Mouse (Mus musculus): ENCODE measurements around the gene Slc25a34.

Slc25a34 gene

GRCm38 (mm10) chr4:141623666-141624065, at the start of gene Slc25a34:
TSS of gene Slc25a34 (minus strand) at chr4:141623821.
- DNase-seq (ENCODE audit: low spot score in 2 of 2): no peak

- DNase-seq (ENCODE audit: low spot score in 2 of 2): no peak
Measured at GRCm38 (mm10) chr4:141672325-141672724, 48.7 kb upstream of the Slc25a34 start.

DNA sequence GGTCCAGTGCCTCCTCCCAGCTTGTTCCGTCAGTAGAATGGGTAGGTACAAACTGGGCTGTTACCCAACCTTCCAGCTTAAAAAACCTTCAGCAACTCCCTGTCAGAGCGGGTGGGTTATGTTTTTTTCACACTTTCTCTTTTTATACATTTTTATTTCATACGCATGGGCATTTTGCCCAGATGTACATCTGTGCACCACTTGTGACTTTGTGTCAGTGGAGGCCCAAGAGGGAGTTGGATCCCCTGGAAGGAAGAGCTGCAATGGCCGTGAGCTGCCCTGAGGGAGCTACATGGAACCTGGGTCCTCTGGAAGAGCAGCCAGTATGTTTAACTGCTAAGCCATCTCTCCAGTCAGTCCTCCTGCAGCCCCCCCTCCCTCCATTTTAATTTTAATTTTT, 47.8 kb upstream of the Slc25a34 start:
- no peak for DNase-seq (ENCODE audit: low spot score in 2 of 2)

- DNase-seq (ENCODE audit: low spot score in 2 of 2): no peak
Measured at GRCm38 (mm10) chr4:141669898-141670712, 46.5 kb upstream of the Slc25a34 start.

GRCm38 (mm10) chr4:141664799-141665198, 41.2 kb upstream of the Slc25a34 start, which contains the start of gene Plekhm2:
TSS of gene Plekhm2 (minus strand) at chr4:141664899.
- DNase-seq (ENCODE audit: low spot score in 2 of 2): no peak

- DNase-seq (ENCODE audit: low spot score in 2 of 2): peak; percentile 24 to 30
Measured at GRCm38 (mm10) chr4:141664011-141664745, 40.6 kb upstream of the Slc25a34 start.

DNA sequence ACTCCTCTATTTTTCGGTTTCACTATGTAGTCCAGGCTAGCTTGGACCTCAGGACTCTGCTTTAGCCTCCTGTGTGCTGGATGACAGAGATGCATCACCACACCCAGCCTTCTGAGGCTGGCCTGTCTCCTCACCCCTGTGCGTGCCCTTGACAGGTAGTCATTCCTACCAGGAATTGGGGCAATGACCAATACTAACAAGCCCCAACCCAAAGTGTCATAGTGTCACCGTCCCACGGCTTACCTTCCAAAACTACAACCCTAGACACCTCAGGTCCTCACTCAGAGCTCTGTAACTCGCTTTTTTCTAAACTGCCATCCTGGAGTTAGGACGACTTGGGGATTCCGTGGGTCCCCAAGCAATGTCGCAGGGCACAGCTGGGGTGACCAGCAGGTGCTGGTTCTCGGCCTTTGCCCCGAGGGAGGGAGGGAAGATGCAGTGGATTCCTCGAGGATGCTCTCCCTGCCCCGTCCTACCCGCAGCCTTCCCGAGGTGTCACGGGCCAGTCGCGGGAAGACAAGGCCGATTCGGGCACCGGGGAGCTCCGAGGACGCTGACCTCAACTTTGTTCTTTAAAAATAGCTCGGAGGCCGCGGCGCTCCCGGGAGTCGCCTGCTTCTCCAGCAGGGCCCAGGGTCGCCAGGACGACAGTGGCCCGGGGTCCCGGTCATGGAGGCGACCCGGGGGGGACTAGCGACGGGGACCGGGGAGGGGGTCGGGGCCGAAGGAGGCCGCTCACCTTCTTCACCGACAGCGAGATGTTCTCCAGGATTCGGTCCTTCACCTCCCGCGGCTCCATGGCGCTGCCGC, 39.7 kb upstream of the Slc25a34 start:
- no peak for DNase-seq (ENCODE audit: low spot score in 2 of 2)

GRCm38 (mm10) chr4:141660884-141661283, 37.3 kb upstream of the Slc25a34 start:
- DNase-seq (ENCODE audit: low spot score in 2 of 2): no peak

GRCm38 (mm10) chr4:141659739-141660138, 36.1 kb upstream of the Slc25a34 start:
- no peak for DNase-seq (ENCODE audit: low spot score in 2 of 2)

DNA sequence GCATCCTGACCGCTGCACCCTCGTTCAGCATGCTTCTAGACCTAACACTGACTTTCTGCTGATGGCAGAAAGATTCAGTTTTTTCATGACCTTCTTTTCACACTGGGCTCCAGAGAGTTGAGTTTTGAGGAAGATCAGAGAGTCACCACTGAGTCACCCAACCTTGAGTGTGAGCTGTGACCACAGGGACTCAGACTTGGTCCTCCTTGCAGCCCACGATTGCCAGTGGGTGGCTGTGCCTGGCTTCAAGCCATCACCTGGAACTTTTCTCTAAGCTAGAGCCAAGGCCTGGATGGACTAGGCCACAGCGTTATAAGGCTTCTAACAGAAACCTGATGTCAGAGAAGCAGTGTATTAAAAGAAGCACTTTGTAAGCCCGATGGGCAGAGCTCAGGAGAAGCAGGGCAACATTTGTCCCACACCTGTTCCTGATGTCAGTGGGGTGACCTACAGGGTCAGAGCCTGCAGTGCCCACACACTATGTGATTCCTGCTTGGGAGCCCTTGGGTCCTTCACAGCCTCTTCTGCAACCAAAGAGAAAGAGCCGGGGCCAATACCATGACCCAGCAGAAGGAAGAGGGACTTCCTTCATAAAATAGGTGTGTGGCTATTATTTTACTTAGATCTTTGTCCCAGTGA, 35.3 kb upstream of the Slc25a34 start:
- no peak for DNase-seq (ENCODE audit: low spot score in 2 of 2)

DNA sequence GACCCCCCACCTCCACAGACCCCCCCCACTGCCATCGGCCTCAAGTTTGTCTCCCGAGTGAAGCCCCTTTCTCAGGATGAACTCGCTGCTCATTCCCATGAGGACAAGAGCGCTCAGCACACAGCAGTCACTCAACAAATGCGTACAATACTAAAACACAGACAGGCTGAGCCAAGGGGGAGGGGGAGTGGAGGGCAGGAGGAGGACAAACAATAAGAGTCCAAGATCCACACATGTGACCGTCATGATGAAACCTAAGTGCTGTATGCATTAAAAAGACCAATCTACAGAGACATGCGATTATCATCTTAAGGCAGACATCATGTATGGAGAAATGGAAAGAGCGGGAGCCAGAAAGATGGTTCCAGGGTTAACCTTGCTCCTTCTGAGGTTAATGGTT, 33.3 kb upstream of the Slc25a34 start:
- no peak for DNase-seq (ENCODE audit: low spot score in 2 of 2)

- no peak for DNase-seq (ENCODE audit: low spot score in 2 of 2)
Measured at GRCm38 (mm10) chr4:141655908-141656608, 32.4 kb upstream of the Slc25a34 start.

GRCm38 (mm10) chr4:141654509-141654908, 30.9 kb upstream of the Slc25a34 start:
- no peak for DNase-seq (ENCODE audit: low spot score in 2 of 2)

DNA sequence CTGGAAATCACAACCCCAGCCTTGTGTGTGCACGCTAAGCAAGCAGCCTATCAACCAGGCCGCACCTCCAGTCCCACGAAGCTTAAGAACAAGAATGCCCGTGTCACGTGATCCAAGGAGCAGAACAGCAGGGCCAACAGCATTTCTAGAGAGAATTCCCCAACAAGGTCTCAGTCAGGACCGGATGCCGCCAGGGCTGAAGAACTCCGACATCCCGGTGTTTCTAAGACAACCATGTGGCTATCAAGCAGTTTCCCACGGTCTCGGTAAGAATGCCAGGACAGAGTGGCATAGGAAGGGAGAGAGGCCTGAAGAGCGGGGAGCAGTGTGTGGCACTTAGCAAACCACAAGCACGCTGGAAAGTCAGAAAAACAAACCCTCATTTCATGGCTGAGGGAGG, 30.2 kb upstream of the Slc25a34 start:
- DNase-seq (ENCODE audit: low spot score in 2 of 2): no peak

DNA sequence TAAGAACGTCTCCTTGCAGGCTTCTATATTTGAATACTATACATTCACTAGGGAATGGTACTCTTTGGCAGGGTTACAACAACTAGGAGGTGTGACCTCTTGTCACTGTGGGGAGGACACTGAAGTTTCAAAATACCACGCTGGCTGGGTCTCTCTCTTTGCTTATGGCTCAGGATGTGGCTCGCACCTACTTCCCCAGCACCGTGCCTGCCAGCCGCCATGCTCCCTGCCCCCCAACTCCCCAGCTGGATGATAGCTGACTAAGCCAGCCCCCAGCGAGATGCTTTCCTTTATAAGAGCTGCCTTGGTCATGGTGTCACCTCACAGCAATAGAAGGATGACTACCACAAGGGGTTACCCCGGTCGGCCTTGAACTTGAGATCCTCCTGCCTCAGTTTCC, 29.4 kb upstream of the Slc25a34 start:
- no peak for DNase-seq (ENCODE audit: low spot score in 2 of 2)

GRCm38 (mm10) chr4:141651944-141652343, 28.3 kb upstream of the Slc25a34 start:
- DNase-seq (ENCODE audit: low spot score in 2 of 2): no peak

DNA sequence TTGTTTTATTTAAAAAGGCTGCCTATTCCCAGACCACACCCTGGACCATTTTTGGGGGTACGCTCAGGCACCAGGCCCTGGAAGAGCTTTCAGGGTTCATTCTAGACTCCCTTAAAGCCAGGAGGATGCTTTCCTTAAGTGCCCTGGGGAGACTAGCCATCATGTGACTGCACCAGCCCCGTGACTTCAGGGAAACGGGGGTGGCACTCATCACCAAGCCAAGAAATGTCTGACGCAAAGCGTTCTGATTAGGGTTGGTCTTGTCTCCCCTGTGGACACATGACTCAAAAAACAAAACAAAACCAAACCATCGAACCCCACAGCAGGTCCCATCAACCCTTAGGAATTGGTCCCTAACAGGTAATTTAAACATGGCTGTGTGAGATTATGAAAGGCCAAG, 27.7 kb upstream of the Slc25a34 start:
- DNase-seq (ENCODE audit: low spot score in 2 of 2): no peak

DNA sequence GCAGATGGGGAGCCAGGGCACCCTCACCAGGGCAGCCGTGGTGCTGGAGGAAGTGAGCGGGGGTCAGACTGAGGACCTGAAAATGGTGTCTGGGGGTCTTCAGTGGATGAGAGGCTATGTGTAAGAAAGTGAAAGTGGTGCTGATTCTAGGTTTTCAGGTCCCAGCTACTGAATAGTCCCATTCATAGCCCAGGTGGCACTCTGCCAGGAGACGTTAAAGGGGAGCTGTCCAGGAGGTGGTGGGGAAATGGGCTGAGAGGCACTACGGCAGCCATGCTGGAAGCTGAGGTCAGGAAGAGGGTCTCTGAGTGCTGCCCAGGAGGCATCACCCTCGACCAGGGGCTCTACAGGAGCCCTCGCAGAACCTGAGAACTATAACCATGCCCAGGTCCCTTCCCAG, 25.6 kb upstream of the Slc25a34 start:
- no peak for DNase-seq (ENCODE audit: low spot score in 2 of 2)

DNA sequence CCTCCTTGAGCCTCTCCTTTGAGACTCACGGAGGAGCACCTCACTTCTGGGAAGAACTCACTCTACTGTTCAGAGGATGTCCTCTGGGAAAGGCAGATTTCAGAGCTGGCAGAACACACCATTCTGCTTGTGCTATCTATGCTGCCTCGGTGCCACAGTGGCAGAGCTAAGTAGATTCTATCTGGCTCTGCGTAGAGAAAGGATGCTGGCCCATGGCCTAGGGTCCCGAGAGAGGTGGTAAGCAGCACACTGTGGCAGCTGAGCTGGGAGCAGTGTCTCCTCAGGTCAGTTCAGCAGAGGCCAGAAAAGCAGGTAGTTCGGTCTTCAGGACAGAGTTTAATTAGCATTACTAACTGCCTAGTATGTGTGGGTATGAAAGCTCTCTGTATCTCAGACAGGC, 24.6 kb upstream of the Slc25a34 start:
- no peak for DNase-seq (ENCODE audit: low spot score in 2 of 2)

GRCm38 (mm10) chr4:141647187-141647586, 23.6 kb upstream of the Slc25a34 start:
- DNase-seq (ENCODE audit: low spot score in 2 of 2): no peak

- no peak for DNase-seq (ENCODE audit: low spot score in 2 of 2)
Measured at GRCm38 (mm10) chr4:141645988-141646387, 22.4 kb upstream of the Slc25a34 start.
